Mouse (Mus musculus) ES-Bruce4 (cell line): ENCODE measurements around the gene Hemgn.

ENCODE experiments used
- CTCF ChIP-seq: IDR thresholded peaks from one replicate; pipeline ENCODE4 v1.8.1; 2011; ENCODE audit warnings: low read depth, low read length
- EP300 ChIP-seq: IDR thresholded peaks from 2 replicates; pipeline ENCODE4 v1.6.1; 2011; ENCODE audit warnings: low read depth, low read length; ENCODE audit not compliant: insufficient read depth
- POLR2A ChIP-seq: IDR thresholded peaks from one replicate; pipeline ENCODE4 v1.8.1; 2011; ENCODE audit warnings: low read length; ENCODE audit not compliant: insufficient read depth

DNA sequence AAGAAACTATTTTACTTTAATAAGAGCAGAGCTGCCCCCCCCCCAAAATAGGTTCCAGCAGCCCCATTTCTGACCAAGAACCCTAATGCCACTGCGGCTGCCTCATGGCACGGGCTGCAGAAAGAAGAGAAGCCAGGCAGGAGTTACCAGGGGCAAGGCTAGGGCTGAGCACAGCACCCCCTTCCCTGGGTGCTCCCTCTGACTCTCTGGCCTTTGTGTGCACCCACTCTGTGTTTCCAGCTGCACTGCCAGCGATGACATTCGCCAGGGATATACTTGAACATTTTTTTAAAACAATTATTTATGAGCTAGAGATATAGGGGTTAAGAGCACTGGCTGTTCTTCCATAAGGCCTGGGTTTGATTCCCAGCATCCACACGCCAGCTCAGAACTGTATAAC lies 63.8 kb downstream of the Hemgn start:
- no peak for TF ChIP-seq CTCF
- TF ChIP-seq POLR2A = no peak
- TF ChIP-seq EP300 = no peak
